Mouse (Mus musculus) cerebellum, adult 18-20 months (tissue): ENCODE measurements around the gene Olfr1371.
"Not testable (repeated sequence)": the region's sequence is repeated elsewhere in the genome, so short reads cannot be mapped to it uniquely, and the experiment has no call there.

Experiments
- DNase-seq, 2 experiments: peaks; one replicate each; pipeline ENCODE4 v3.0.0; 2021

Olfr1371 gene

DNA sequence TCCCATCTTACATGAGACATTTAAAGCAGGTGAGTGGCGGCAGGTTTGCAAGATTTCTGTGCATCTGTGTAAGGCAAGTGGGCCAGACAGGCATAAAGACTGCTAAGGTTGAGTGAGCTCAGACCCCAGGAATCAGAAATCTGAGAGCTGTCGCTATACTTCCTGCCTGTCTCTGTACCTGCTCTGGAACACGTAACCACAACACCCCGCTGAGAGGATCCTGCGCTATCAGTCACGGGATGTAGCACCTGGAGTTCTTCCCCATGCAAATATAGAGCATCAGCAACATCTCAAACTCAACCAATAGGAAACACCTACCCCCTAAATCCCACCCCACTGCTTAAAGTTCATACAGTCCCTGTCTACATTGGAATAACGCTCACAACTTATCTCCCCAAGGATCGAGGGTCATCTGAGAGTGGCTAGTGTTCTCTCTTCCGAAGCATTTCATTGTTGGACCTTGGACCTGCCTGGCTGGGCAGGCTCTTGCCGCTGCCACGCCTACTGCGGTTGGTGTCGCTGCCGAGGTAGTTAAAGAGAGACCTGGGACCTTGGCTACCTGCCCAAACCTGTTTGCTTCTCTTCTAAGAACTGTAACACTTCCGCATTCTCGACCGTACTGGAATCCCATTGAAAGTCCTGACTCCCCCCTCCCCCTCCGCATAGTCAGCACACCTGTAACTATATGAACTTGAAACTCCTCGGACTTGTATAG, 10.3 kb upstream of the Olfr1371 start:
- DNase-seq: no peak

DNA sequence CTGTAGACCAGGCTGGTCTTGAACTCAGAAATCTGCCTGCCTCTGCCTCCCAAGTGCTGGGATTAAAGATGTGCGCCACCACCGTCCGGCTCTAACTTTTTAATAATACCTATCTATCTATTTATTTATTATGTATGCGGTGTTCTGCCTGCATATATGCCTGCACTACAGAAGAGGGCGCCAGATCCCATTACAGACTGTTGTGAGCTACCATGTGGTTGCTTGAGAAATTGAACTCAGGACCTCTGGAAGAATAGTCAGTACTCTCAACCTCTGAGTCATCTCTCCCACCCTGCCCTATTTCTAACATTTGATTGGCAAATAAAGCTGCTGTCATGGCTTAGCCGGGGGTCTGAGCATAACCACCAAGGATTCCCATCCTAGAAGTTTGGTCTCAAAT, 9.1 kb upstream of the Olfr1371 start:
- DNase-seq: peak; percentile 6 to 9

DNA sequence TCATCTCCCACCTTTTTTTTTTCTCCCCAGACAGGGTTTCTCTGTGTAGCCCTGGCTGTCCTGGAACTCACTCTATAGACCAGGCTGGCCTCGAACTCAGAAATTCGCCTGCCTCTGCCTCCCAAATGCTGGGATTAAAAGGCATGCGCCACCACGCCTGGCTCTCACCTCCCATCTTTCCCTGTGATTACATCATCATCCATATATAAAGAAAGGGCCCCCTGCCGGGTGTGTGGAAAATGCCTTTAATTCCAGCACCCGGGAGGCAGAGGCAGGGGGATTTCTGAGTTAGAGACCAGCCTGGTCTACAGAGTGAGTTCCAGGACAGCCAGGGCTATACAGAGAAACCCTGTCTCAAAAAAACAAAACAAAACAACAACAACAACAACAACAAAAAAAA, 8.1 kb upstream of the Olfr1371 start:
- not testable (repeated sequence) for DNase-seq

- peak; percentile 61 to 65 for DNase-seq
These were observed 6.5 kb upstream of the Olfr1371 start for GRCm38 (mm10) chr11:52220282-52220681.

- DNase-seq: not testable (repeated sequence)
These were observed 17.2 kb downstream of the Olfr1371 start for GRCm38 (mm10) chr11:52196496-52197023.

DNA sequence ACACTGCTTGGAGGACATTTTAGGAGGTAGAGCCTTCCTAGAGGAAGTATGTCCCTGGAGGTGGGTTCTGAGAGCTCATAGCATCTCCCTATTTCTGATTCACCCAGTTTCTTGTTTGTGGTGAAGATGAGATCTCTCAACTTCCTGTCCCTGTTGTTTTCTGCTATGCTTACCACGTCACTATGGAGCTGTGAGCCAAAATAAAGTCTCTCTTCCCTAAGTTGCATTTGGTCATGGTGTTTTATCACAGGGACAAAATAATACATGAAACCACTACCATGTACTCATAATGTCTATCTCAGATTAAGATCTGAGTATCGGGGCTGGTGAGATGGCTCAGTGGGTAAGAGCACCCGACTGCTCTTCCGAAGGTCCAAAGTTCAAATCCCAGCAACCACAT, 33.1 kb downstream of the Olfr1371 start:
- DNase-seq: not testable (repeated sequence)

GRCm38 (mm10) chr11:52179897-52180296, 33.9 kb downstream of the Olfr1371 start:
- DNase-seq: not testable (repeated sequence)

DNA sequence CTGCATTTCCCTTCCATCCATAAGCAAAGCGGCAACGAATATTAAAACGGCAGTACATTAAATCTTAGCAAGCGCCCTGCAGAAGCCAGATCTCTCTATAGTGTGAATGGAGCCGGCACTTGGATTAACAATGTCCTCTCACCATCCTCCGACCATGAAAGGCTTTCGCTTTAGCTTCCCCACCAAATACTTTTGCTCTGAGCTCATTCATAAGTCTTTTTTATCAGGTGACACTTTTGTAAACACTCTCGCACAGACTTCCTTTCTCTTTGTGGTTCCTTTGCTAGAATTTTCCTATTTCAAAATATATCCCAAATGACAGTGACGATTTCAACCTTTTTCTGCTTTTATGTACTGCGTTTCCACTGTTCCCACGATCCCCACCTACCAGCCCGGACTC, 45.3 kb downstream of the Olfr1371 start:
- no peak for DNase-seq

GRCm38 (mm10) chr11:52167901-52168302, 45.9 kb downstream of the Olfr1371 start:
- not testable (repeated sequence) for DNase-seq

- DNase-seq: peak; percentile 31 to 33
These were observed 46.7 kb downstream of the Olfr1371 start for GRCm38 (mm10) chr11:52167126-52167525.

- no peak for DNase-seq
These were observed 49.9 kb downstream of the Olfr1371 start for GRCm38 (mm10) chr11:52163926-52164325.
